Mouse (Mus musculus): ENCODE data around the gene Bag1.

The Bag1 gene

DNA sequence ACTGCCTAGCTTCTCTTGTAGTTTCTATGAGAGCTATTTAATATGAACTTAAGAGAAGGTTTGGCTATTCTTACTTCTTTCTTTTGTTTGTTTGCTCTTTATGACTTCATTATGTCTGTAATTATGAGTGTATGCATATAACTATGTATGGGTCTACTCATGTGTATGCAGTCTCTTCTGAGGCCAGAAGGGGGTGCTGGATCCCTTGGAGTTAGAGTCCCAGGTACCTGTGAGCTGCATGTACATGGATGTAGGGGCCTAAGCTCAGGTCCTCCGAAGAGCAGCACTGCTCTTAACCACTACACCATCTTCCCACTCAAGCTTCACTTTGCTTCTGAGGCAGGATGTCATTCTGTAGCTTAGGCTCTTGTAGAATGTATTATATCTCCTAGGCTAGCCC, 5.4 kb upstream of the Bag1 start:
- no peak for TF ChIP-seq GATA4 (IDR thresholded peaks at IDR 0.05; ENCODE audit: insufficient replicate concordance, low read length)

DNA sequence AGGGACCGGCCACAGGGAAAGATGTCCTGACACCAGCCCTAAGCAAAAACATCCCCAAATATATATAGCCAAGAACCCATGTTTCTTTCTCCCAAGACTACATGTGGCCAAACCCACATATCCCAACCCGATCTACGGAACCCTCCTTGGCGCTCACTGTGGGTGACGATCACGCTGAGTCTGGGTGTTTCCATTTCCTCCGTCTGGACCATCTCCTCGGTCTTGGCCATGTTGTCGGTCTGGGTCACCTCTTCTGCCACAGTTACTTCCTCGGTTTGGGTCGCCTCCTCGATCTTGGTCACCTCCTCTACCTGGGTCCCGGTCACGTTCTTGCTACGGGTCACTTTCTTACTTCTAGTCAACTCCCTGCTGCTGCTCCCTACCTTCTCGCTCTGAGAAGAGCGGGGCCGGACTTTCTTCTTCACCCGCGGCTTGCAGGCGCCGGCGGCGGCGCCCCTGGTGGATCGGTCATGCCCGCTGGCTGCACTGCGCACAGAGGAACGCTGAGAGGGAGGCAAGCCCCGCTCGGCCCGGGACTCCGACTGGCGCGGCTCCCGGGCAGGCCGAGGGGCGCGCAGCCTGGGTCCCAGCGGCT, 432 bp downstream of the Bag1 start:
- no peak for TF ChIP-seq GATA4 (IDR thresholded peaks at IDR 0.05; ENCODE audit: insufficient replicate concordance, low read length)

DNA sequence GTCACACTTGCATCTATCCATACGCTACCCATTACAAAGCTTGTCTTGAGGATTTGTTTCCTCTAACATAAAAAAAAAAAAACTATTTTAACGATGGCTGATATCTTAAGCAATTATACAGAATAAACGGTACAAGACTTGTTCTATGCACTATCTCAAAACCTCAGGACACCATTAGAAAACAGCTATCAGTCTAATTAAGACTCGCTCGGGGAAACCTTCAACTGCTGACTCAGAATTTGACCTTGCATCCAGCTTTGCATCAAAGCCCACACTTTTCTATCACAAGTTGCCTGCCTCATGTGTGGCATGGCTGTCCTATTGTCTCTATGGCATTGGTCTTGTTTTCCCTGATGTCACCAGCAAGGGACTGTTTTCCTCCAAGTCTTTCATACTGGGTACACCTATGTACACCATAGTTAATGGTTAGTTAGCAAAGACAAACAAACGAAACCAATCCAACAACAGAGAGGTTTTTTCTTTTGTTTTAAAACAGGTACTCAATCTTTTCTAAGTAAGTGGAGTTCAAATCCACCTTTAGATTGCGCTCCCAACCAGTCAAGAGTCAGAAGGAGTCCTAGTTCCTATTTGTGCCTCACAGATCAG, 1.5 kb downstream of the Bag1 start:
- no peak for TF ChIP-seq GATA4 (IDR thresholded peaks at IDR 0.05; ENCODE audit: insufficient replicate concordance, low read length)

DNA sequence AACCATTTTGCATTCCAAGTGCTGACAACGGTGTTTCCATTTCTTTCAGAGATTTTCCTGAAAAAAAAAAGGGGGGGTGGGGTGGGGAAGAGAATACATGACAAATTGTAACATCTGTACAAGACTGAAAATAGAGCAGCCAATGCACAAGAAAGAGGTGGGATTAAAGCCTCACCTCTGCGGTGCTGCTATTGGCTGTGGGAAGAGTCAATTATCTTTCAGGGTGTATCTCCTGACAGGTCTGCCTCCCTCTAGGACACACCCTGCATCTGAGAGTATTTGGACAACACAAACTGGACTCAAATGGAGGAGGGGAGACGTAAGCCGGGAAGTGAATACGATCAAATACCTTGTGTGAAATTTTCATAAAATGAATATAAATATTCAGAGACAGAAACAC, 4.4 kb downstream of the Bag1 start:
- no peak for TF ChIP-seq GATA4 (IDR thresholded peaks at IDR 0.05; ENCODE audit: insufficient replicate concordance, low read length)

DNA sequence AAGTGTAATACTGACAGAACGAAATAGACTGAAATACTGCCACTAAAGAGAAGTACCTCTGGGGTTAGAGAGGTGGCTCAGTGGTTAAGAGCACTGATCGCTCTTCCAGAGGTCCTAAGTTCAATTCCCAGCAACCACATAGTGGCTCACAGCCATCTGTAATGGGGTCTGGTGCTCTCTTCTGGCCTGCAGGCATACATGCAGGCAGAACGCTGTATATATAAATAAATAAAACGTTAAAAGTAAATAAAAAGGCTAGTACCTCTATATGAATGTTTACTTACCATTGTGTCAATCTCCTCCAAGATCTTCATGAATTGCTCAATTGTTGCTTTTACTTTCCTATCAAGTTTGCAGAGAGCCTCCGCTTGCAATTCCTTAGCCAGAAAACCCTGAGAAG, 9.3 kb downstream of the Bag1 start:
- TF ChIP-seq GATA4 (IDR thresholded peaks at IDR 0.05; ENCODE audit: insufficient replicate concordance, low read length): no peak

DNA sequence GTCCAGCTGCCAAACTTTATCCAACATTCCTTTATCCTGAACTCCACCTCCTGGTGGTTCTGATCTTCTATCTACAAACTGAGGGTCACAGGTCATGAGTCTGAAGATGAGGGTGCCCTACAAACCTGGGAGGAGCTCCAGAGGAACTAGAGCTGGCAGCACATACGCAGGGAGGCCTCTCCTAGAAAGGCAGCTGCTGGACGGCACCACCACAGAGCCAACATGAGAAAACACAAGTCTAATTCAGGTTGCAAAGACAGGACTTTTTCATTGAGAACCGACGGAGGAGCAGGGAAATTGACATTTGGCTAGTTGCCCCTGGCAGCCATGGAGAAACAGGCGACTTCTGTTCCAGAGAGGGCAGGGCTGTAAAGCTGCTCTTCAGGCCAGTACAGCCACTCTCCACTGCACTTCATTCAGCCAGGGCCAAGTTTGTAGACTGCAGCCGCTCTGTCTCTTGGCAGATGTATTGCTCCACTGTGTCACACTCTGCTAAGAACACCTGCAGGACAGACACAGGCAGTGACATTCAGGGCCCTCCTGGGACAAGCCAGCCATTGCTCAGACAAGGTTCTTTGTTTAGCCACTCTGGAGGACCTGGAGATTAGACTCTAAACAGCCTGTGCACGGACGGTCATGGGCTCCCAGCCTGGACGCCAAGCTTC, 11.8 kb downstream of the Bag1 start:
- no peak for TF ChIP-seq GATA4 (IDR thresholded peaks at IDR 0.05; ENCODE audit: insufficient replicate concordance, low read length)

DNA sequence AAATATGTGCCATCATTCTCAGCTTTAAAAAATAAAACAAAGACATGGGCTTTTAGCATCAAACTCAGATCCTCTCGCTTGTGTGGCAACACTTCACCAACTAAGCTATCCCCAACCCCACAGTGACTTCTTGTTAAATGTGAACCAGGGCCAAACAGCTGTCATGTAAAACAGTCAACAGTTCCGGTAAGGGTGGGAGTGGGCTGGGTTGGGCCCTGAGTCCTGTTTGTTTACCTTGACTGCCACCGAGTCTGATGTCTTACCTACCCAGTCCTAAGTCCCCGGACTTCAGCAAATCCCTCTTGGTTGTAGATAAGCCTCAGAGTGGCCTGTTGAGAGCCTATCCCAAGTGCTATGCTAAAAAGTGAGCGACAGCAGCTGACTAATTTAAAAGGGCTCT, 14.4 kb downstream of the Bag1 start:
- no peak for TF ChIP-seq GATA4 (IDR thresholded peaks at IDR 0.05; ENCODE audit: insufficient replicate concordance, low read length)

DNA sequence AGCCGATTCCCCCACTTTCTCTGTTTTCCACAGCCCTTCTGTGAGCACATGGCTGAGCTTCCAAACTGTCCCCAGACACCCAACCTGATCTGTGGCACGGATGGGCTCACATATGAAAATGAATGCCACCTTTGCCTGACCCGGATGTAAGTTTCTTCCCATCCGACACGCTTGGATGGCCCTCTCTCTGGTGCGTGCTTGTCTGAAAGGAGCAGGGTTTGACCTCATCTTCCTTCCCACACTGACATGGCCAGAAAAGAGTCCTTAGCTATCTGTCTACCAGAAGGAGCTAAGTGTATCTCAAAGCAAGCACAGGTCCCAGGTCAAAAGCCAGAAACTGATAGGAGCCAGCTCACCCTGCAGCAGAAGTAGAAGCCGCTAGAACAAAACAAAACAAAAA, 19.0 kb downstream of the Bag1 start:
- TF ChIP-seq GATA4 (IDR thresholded peaks at IDR 0.05; ENCODE audit: insufficient replicate concordance, low read length): no peak; the same call in 1 of the 2 replicates

DNA sequence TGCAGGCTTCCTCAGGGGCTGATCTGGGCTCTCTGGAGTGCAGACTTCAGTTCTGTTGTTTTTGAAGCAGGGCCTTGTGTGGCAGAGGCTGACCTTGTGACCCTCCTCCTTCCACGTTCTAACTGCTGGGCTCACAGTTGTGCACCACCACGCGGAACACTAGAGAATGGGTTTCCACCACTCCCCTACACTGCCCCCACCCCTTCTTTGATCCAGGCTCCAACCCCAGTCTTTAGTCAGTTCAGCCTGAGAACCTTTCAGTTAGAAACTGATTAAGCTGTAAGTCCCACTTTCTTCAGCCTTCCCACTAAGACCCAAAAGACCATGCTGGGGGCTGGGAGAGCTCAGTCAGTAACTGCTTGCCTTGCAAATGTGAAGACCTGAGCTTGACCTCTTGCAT, 22.5 kb downstream of the Bag1 start:
- no peak for TF ChIP-seq GATA4 (IDR thresholded peaks at IDR 0.05; ENCODE audit: insufficient replicate concordance, low read length)

DNA sequence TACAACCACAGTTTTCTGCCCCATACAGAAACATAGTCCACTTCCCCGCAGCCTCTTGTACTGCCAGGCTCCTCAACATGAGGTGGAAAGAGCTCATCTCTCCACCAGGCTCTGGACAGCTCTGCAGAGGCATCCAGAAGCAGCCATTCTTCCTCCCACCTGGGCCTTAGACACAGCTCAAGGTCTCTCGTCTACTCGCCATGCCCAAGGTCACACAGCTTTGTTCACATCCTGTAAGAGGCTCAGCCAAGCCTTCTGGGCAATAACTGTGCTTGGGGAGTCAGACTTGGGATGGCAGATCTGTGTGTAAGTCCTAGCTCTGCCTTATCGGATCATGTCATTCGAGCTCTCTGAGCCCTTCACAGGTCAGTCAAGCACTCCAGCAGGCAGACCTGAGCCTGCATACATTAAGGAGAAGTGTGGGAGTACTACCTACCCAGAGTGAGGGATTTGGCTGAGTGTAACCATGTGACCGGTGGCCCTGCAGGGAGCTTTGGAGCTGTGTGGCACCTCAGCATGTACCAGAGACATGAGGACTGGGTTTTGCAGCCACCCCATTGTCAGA, 24.9 kb downstream of the Bag1 start:
- no peak for TF ChIP-seq GATA4 (IDR thresholded peaks at IDR 0.05; ENCODE audit: insufficient replicate concordance, low read length)

DNA sequence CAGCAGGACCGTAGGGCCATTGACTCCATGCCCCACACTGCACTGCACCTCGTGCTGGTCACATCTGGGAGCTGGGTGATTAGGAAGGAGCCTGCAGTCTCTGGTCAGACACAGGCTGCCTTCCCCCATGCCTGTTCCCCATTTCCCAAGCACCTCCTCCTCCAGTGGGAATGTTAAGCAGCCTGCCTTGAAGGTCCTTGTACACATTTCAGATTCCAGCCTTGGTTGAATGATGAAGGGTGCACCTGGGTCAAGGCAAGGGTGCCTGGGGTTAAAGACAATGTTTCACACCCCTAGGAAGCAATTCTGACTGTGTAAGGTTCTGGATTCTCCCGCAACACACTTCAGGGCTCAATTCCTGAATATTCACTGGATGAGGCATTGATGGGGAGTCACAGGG, 26.8 kb downstream of the Bag1 start:
- TF ChIP-seq GATA4 (IDR thresholded peaks at IDR 0.05; ENCODE audit: insufficient replicate concordance, low read length): no peak

DNA sequence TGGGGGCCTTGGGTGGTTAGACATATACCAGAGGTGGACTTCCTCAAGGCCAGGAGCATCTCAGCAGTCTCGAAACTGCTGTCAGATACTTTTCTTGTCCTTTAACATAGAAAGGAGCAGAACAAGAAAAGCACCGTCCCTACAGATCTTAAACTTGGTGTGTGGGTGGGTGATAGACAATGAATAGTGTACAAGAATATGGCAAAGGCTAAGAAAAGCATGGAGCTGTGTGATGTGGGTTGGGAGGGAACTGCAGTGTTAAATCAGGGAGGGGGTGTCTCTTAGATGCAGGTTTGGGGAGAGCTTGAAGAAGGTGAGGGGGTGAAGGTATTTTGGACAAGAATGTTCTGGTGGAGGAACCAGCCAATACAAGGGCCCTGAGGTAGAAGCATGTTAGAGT, 27.5 kb downstream of the Bag1 start:
- TF ChIP-seq GATA4 (IDR thresholded peaks at IDR 0.05; ENCODE audit: insufficient replicate concordance, low read length): no peak

DNA sequence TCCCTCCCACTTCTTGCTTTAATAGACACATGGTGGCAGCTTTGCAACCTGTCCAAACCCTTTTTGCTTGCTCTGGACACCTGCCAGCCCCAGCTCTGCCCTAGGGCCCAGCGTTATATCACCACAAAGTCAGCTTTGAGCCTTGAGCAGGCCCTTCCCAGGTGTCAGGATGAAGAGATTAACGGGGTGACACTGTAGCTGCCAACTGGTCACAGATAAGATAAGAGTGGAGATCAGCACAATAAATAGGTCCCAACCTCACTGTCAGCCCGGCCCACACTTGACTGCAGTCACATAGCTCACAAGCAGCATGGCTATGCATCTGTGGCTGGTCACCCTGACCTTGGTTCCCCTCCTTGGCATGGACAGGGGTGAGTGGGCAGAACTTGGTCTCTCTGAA, 28.3 kb downstream of the Bag1 start, which contains the start of gene Spink4:
Gene Spink4, plus strand, starts transcription at position 268 of the 400 bp plus-strand sequence.
- TF ChIP-seq GATA4 (IDR thresholded peaks at IDR 0.05; ENCODE audit: insufficient replicate concordance, low read length): no peak

DNA sequence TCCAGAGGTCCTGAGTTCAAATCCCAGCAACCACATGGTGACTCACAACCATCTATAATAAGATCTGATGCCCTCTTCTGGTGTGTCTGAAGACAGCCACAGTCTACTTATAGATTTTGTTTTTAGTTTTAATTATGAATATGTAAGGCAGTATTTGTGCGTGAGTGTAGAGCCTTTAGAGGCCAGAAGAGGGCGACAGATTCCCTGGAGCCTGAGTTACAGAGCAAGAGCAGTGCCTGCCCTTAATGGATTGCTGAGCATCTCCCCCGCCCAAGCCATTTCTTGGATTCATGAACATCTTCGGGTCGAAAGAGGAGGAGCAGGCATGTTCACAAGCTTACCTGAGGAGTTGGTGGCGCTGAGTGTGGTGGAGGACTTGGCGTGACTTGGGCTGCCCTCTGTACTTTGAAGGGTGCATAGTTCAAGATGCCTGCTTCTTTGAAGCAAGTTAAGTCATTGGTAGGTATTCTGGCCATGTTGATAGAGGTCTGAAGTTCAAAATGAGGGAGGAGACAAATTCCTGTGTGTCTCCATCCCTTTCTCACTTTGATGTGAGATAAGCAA, 31.4 kb downstream of the Bag1 start:
- no peak for TF ChIP-seq GATA4 (IDR thresholded peaks at IDR 0.05; ENCODE audit: insufficient replicate concordance, low read length)

DNA sequence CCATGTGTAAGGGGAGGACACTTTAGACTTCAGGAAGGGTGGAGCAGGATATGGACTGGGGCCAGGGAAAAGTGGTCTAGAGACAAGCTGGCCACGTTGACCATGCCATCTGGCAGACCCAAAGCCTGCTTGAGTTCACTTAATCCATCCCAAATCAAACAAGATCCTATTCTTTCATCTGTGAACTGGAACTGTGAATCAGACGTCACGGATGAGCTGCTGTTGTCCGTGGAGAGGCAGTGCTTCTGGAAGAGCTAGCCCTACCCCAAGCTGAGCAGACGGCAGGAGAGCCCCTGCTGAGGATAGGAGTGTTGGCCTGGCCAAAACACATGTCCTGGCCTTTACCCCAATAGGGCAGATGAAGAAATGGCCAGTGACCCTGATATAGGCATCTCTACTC, 32.1 kb downstream of the Bag1 start:
- TF ChIP-seq GATA4 (IDR thresholded peaks at IDR 0.05; ENCODE audit: insufficient replicate concordance, low read length): no peak

DNA sequence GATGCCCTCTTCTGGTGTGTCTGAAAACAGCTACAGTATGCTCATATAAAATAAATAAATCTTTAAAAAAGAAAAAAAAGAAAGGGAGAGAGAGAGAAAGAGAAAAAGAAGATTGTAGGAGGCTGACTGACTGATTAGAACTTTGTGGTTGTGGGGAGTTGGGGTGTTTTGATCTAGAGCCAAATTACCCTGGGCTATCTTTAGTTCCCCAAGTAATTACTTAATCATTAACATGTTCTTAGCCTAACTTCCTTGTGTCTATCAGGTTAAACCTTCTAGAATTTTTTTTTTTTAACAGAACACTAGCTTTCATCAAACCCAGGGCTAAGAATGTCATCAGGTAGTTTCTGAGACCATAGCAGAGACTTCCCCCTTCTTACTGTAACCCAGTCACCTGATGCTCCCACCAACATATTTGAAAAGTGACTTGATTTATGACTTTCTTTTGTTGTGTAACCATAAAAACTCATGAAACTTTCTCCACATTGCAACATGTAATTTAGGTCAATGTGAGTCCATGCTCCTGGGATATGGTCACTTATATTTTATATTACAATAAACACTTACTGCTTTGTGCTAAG, 33.7 kb downstream of the Bag1 start:
- TF ChIP-seq GATA4 (IDR thresholded peaks at IDR 0.05; ENCODE audit: insufficient replicate concordance, low read length): no peak
